In the genomic region with DNA sequence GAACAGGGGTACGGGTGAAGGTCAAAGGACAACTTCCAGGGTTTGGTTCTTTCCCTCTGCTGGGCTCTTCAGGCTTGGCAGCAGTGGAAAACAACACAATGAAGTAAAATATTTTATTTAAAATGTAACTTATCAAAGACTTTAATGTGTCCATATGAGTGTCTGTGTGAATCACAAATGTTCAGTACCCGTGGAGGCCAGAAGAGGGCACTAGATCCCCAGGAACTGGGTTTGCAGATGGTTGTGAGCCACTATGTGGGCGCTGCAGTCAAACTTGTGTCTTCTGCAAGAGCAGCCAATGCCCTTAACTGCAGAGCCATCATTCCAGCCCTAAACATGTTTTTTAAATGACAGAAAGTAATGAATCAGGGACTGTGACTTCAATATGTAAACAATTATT, we compare ENCODE assay signal across 9 mouse cellular contexts.
A peak's percentile ranks its signal among the peaks of the same experiment; 100 is the strongest.
DNase-seq lines count a peak whose midpoint lies in the region; ATAC-seq and TF ChIP-seq lines count a peak whose summit lies in the region.
"Had no signal": no experiment of that assay in that cellular context is flagged by ENCODE, and none has a peak within 500 bp of the region (broad histone marks: within the 10 kb centered on the region; RNA-seq: fewer than 3 reads in every experiment).

No protein-coding gene starts in this region.

- H3K27me3 ChIP-seq in midbrain, embryonic 10.5 days (ENCODE audit: low read depth, poor library complexity, severe bottlenecking): no peaks in the 10 kb centered on the region
- H3K27me3 ChIP-seq in midbrain, embryonic 15.5 days (replicated peaks): no peaks in the 10 kb centered on the region
- H3K27me3 ChIP-seq in stomach, postnatal 0 days (ENCODE audit: control insufficient read depth, insufficient read depth, low read length): no peaks in the 10 kb centered on the region

- no peak for ATAC-seq in midbrain, embryonic 15.5 days (replicated peaks)
- ATAC-seq in erythroid progenitor cell, adult 5-6 weeks (replicated peaks; ENCODE audit: low FRiP score, poor library complexity, severe bottlenecking): 0 out of 2 replicates have a peak, but pooled peaks have one; percentile 39
- ATAC-seq in stomach, postnatal 0 days (ENCODE audit: low FRiP score, low TSS enrichment): no peak

- peaks cover under 1% of the 10 kb centered on the region for H3K4me1 ChIP-seq in midbrain, embryonic 10.5 days
- H3K4me1 ChIP-seq in midbrain, embryonic 15.5 days: no peaks in the 10 kb centered on the region
- H3K4me1 ChIP-seq in stomach, postnatal 0 days (replicated peaks; ENCODE audit: control insufficient read depth, insufficient read depth): no peaks in the 10 kb centered on the region

- peak; percentile 30 to 39 for DNase-seq in cerebellum, postnatal 10 days
- no peak for DNase-seq in cerebellum, adult 9-10 months
- peak; percentile 19 for DNase-seq in midbrain, embryonic 10.5 days (ENCODE audit: low spot score)
- DNase-seq in stomach, postnatal 0 days (ENCODE audit: low spot score): peak; percentile 19
- no peak for DNase-seq in ovary, postnatal 14 days (ENCODE audit: low spot score)
- DNase-seq in left cerebral cortex, adult 18-20 months (ENCODE audit: low spot score in 2 of 2): no peak

- 66% methylated on average over 3 of the region's 3 CpGs for WGBS in midbrain, embryonic 10.5 days
- WGBS in midbrain, embryonic 15.5 days: 70% methylated on average over 3 of the region's 3 CpGs
- WGBS in stomach, postnatal 0 days: 75% methylated on average over 3 of the region's 3 CpGs

- H3K4me2 ChIP-seq in midbrain, embryonic 15.5 days: no peak overlapping the region
- no peak overlapping the region for H3K4me2 ChIP-seq in stomach, postnatal 0 days (replicated peaks; ENCODE audit: low read depth)

- H3K9ac ChIP-seq in midbrain, embryonic 15.5 days: no peak overlapping the region
- no peak overlapping the region for H3K9ac ChIP-seq in stomach, postnatal 0 days (ENCODE audit: low read length)

- H3K36me3 ChIP-seq in midbrain, embryonic 10.5 days: no peaks in the 10 kb centered on the region
- H3K36me3 ChIP-seq in midbrain, embryonic 15.5 days (replicated peaks): no peaks in the 10 kb centered on the region
- H3K36me3 ChIP-seq in stomach, postnatal 0 days (ENCODE audit: control insufficient read depth, insufficient read depth, low read length): no peaks in the 10 kb centered on the region

- TF ChIP-seq EP300 in stomach, postnatal 0 days (optimal IDR thresholded peaks at IDR 0.05): no peak

- no peak overlapping the region for H3K4me3 ChIP-seq in midbrain, embryonic 10.5 days
- H3K4me3 ChIP-seq in midbrain, embryonic 15.5 days: no peak overlapping the region
- H3K4me3 ChIP-seq in stomach, postnatal 0 days (ENCODE audit: low read depth, low read length): no peak overlapping the region

- no peaks in the 10 kb centered on the region for H3K9me3 ChIP-seq in midbrain, embryonic 10.5 days (replicated peaks)
- no peaks in the 10 kb centered on the region for H3K9me3 ChIP-seq in midbrain, embryonic 15.5 days
- no peaks in the 10 kb centered on the region for H3K9me3 ChIP-seq in stomach, postnatal 0 days (ENCODE audit: control insufficient read depth, low read length)

- no peak overlapping the region for H3K27ac ChIP-seq in midbrain, embryonic 10.5 days (replicated peaks)
- H3K27ac ChIP-seq in midbrain, embryonic 15.5 days: no peak overlapping the region
- H3K27ac ChIP-seq in stomach, postnatal 0 days (replicated peaks): no peak overlapping the region
- H3K27ac ChIP-seq: macrophage had no signal

- TF ChIP-seq CTCF in stomach, postnatal 0 days (IDR thresholded peaks at IDR 0.05; ENCODE audit: low read depth): peak; percentile 67

Comparison
In these comparisons a context has a peak if more than half of its experiments do, and no peak if none do; other contexts are left out.
1. DNase-seq: peak in cerebellum, postnatal 10 days (2 of 2), midbrain, embryonic 10.5 days (single experiment) and stomach, postnatal 0 days (single experiment); none in cerebellum, adult 9-10 months (single experiment), ovary, postnatal 14 days (single experiment) and left cerebral cortex, adult 18-20 months (0 of 2).